Mouse (Mus musculus) limb, embryonic 14.5 days (tissue): ENCODE measurements at regions not wholly inside any gene's neighbourhood (a gene's known extent, or its start where the extent isn't known, plus 50 kb on each side); places are given as distances from the start of the nearest gene placed in this dataset.
A peak's percentile ranks its signal among the peaks of the same experiment; 100 is the strongest.

ENCODE experiments used
- ATAC-seq: fragments of 200-750 bp; cut with Nextera tagmentation; 2 replicates; pipeline ENCODE4 v1.8.0; 2017; ENCODE audit warnings: low read depth, moderate number of reproducible peaks, moderate TSS enrichment; ENCODE audit not compliant: low FRiP score
- DNase-seq: peaks from one replicate; pipeline ENCODE4 v3.0.0-alpha.2; 2015; ENCODE audit warnings: low spot score
- H3K27ac ChIP-seq: fragments of 300-500 bp; sonication (generic); replicated peaks from 2 replicates; pipeline ENCODE4 v1.5.1; 2014; ENCODE audit warnings: low read depth, mild to moderate bottlenecking, low read length, moderate library complexity, mixed read lengths
- H3K27me3 ChIP-seq: fragments of 300-500 bp; sonication (generic); 2 replicates; pipeline ENCODE4 v1.6.1; 2014; ENCODE audit warnings: low read length, mixed read lengths; ENCODE audit not compliant: control insufficient read depth, insufficient read depth
- H3K36me3 ChIP-seq: fragments of 300-500 bp; sonication (generic); 2 replicates; pipeline ENCODE4 v1.6.1; 2014; ENCODE audit warnings: mild to moderate bottlenecking, low read length, moderate library complexity, mixed read lengths; ENCODE audit not compliant: control insufficient read depth, insufficient read depth
- H3K4me1 ChIP-seq: fragments of 300-500 bp; sonication (generic); 2 replicates; pipeline ENCODE4 v1.6.1; 2014; ENCODE audit warnings: antibody characterized with exemption, low read length, mixed read lengths; ENCODE audit not compliant: control insufficient read depth, insufficient read depth
- H3K4me2 ChIP-seq: fragments of 300-500 bp; sonication (generic); replicated peaks from 2 replicates; pipeline ENCODE4 v1.6.1; 2014; ENCODE audit warnings: low read depth, mild to moderate bottlenecking, low read length, moderate library complexity; ENCODE audit not compliant: severe bottlenecking
- H3K4me3 ChIP-seq: fragments of 300-500 bp; sonication (generic); replicated peaks from 2 replicates; pipeline ENCODE4 v1.5.1; 2014; ENCODE audit warnings: low read length
- H3K9ac ChIP-seq: fragments of 300-500 bp; sonication (generic); 2 replicates; pipeline ENCODE4 v1.6.1; 2014; ENCODE audit warnings: mild to moderate bottlenecking, low read depth, low read length, moderate library complexity; ENCODE audit not compliant: severe bottlenecking
- H3K9me3 ChIP-seq: fragments of 300-500 bp; sonication (generic); 2 replicates; pipeline ENCODE4 v1.6.1; 2016; ENCODE audit warnings: low read length; ENCODE audit not compliant: control insufficient read depth
- POLR2A ChIP-seq: fragments of 200-500 bp; IDR thresholded peaks from 2 replicates; pipeline ENCODE4 v1.8.0; 2012; ENCODE audit warnings: inconsistent platforms, mild to moderate bottlenecking, moderate library complexity, borderline replicate concordance; ENCODE audit not compliant: insufficient read depth, insufficient read length; ENCODE audit errors: extremely low read depth
- whole genome bisulfite sequencing: fragments of 180-500 bp; shearing (Covaris S2); extraction: QIAGEN DNeasy Blood & Tissue Kit; methylation state at CpG from one replicate; pipeline ENCODE4 v1.1.7; 2014; 5-methylcytosine and 5-hydroxymethylcytosine counted together

GRCm38 (mm10) chr8:117865014-117865413 is 63.3 kb upstream of the Mphosph6 start:
- Histone ChIP-seq H3K4me2 (no peak overlapping the region), H3K36me3 (no peaks in the 10 kb centered on the region), H3K4me3 (no peak overlapping the region), H3K4me1 (0 out of 2 replicates have a peak, but pooled peaks cover under 1% of the 10 kb centered on the region), H3K9ac (no peak overlapping the region), H3K27me3 (no peaks in the 10 kb centered on the region), H3K9me3 (no peaks in the 10 kb centered on the region), H3K27ac (no peak overlapping the region)
- 27% methylated on average over 6 of the region's 6 CpGs for WGBS
- TF ChIP-seq POLR2A: no peak
- no peak for ATAC-seq
- no peak for DNase-seq

- Histone ChIP-seq H3K9ac (no peak overlapping the region), H3K36me3 (no peaks in the 10 kb centered on the region), H3K4me1 (0 out of 2 replicates have a peak, but pooled peaks cover 6% of the 10 kb centered on the region), H3K27ac (no peak overlapping the region), H3K9me3 (no peaks in the 10 kb centered on the region), H3K4me3 (no peak overlapping the region), H3K4me2 (no peak overlapping the region), H3K27me3 (no peaks in the 10 kb centered on the region)
- peak; percentile 47 for DNase-seq
- no peak for ATAC-seq
- WGBS: 43% methylated on average over 2 of the region's 2 CpGs
- TF ChIP-seq POLR2A: no peak
These were observed 62.1 kb upstream of the Mphosph6 start for GRCm38 (mm10) chr8:117863837-117864236.

DNA sequence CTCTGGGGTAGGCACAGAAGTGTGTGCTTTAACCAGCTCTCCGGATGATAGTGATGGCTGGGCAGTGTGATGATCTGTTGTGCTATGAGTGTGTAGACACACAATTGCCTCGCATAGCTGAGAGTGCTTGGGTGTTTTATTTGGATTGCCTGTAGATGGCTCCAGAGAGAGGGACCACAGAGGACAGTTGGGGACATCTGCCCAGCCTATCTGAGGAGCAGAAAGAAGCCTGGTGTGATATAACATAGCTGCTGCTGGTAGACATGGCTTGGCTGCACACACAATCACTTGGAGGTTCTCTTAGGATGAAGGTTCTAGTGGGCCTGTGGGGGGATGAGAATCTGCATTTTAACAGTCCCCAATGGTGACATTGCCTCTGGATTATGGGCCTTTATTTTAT is 60.6 kb upstream of the Mphosph6 start:
- Histone ChIP-seq H3K9ac (no peak overlapping the region), H3K9me3 (no peaks in the 10 kb centered on the region), H3K36me3 (no peaks in the 10 kb centered on the region), H3K27ac (no peak overlapping the region), H3K4me2 (no peak overlapping the region), H3K4me3 (no peak overlapping the region), H3K27me3 (no peaks in the 10 kb centered on the region), H3K4me1 (0 out of 2 replicates have a peak, but pooled peaks cover 6% of the 10 kb centered on the region)
- ATAC-seq: no peak
- WGBS: 55% methylated on average over 2 of the region's 2 CpGs
- DNase-seq: no peak
- no peak for TF ChIP-seq POLR2A

DNA sequence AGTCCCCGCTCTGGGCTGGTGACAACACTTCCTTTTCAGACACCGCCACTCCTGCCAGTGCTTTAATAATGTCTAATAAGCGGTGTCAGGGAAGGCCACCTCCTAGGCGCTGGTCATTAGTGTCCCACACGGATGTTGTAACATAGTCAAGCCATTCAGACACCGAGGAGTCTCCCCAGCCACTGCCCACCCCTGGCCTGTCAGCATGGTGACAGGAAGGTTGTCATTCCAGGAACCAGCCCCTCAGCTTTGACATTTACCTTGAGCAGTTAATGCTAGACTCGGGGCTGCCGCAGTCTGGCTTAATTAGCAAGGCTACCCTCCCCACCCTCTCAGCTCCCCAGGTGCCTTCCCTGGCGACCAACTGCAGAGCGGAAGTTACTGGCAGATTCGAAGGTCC is 58.0 kb upstream of the Mphosph6 start:
- Histone ChIP-seq H3K4me1 (0 out of 2 replicates have a peak, but pooled peaks cover 6% of the 10 kb centered on the region), H3K27ac (no peak overlapping the region), H3K36me3 (no peaks in the 10 kb centered on the region), H3K9me3 (no peaks in the 10 kb centered on the region), H3K9ac (no peak overlapping the region), H3K4me2 (0 out of 2 replicates have a peak overlapping the region, but pooled peaks have one; percentile 1), H3K27me3 (no peaks in the 10 kb centered on the region), H3K4me3 (no peak overlapping the region)
- TF ChIP-seq POLR2A: no peak
- ATAC-seq: no peak
- no peak for DNase-seq
- WGBS: 6% methylated on average over 11 of the region's 11 CpGs

DNA sequence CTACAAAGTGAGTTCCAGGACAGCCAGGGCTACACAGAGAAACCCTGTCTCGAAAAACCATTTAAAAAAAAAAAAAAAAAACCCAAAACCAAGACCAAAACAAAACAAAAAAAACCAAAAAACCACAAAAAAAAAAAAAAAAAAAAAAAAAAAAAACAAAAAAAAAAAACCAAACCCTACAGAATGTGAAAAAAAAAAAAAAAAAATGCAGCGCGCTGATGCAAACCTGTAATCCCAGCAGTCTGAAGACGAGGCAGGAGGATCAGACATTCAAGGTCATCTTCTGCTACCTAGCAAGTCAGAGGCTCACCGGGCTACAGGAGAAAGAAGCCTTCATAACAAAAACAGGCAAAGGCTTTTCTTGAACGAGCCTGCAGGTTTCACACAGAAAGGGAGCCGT is 57.4 kb upstream of the Mphosph6 start:
- DNase-seq (no peak), ATAC-seq (no peak)
- no peak overlapping the region for H3K4me3 ChIP-seq
- no peak overlapping the region for H3K4me2 ChIP-seq
- H3K9ac ChIP-seq: no peak overlapping the region
- 40% methylated on average over 7 of the region's 7 CpGs for WGBS
- no peaks in the 10 kb centered on the region for H3K27me3 ChIP-seq
- no peak overlapping the region for H3K27ac ChIP-seq
- H3K9me3 ChIP-seq: no peaks in the 10 kb centered on the region
- TF ChIP-seq POLR2A: no peak
- H3K4me1 ChIP-seq: 0 out of 2 replicates have a peak, but pooled peaks cover 6% of the 10 kb centered on the region
- H3K36me3 ChIP-seq: no peaks in the 10 kb centered on the region

DNA sequence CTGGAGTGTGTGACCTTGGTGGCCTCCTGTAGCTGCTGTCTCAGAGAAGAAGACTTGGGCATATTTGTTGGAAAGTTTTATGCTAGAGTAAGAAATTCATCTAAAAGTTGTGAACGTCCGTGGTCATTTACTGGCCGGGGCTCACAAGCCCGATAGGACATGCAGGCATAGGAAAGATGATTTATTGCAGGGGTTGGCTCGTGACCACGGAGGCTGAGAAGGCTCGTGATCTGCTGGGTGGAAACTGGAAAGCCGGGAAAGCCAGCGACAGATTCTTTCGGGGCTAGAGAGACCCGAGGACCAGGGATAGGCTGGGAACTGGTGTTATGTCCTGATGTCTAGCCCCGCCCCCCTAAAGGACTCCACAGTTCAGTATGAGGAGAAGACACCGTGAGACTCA is 54.4 kb upstream of the Mphosph6 start:
- WGBS: 82% methylated on average over 13 of the region's 13 CpGs

More for the DNA sequence above, 54.4 kb upstream of the Mphosph6 start:
- DNase-seq: no peak
- ATAC-seq: no peak
- Histone ChIP-seq H3K4me3 (no peak overlapping the region), H3K36me3 (no peaks in the 10 kb centered on the region), H3K27me3 (no peaks in the 10 kb centered on the region), H3K27ac (no peak overlapping the region), H3K9me3 (no peaks in the 10 kb centered on the region), H3K9ac (no peak overlapping the region), H3K4me1 (0 out of 2 replicates have a peak, but pooled peaks cover 6% of the 10 kb centered on the region), H3K4me2 (no peak overlapping the region)
- no peak for TF ChIP-seq POLR2A
